Mouse (Mus musculus) thymus, postnatal 25 days (tissue): ENCODE measurements around the gene Dnaic1.

Experiments
- DNase-seq: peaks from one replicate; pipeline ENCODE4 v3.0.0; 2022

Dnaic1 gene

GRCm38 (mm10) chr4:41569411-41569885 lies at the start of gene Dnaic1, which contains the start of gene Fam219a:
Gene Dnaic1, plus strand, starts transcription at chr4:41569775.
Gene Fam219a, minus strand, starts transcription at chr4:41569538.
- DNase-seq = peak; percentile 98

GRCm38 (mm10) chr4:41520641-41521040 lies 48.9 kb upstream of the Dnaic1 start:
- DNase-seq = no peak

- DNase-seq = no peak
Observed at GRCm38 (mm10) chr4:41522136-41522535, 47.4 kb upstream of the Dnaic1 start.

- peak; percentile 23 for DNase-seq
Observed at GRCm38 (mm10) chr4:41522788-41523187, 46.8 kb upstream of the Dnaic1 start.

GRCm38 (mm10) chr4:41523839-41524238 lies 45.7 kb upstream of the Dnaic1 start:
- DNase-seq = no peak

GRCm38 (mm10) chr4:41524829-41525228 lies 44.7 kb upstream of the Dnaic1 start:
- DNase-seq = no peak

GRCm38 (mm10) chr4:41526553-41526952 lies 43.0 kb upstream of the Dnaic1 start:
- DNase-seq = no peak

GRCm38 (mm10) chr4:41527076-41527475 lies 42.5 kb upstream of the Dnaic1 start:
- no peak for DNase-seq

- DNase-seq = no peak
Observed at GRCm38 (mm10) chr4:41527996-41528395, 41.6 kb upstream of the Dnaic1 start.

GRCm38 (mm10) chr4:41532420-41532819 lies 37.2 kb upstream of the Dnaic1 start:
- DNase-seq = peak; percentile 12

- no peak for DNase-seq
Observed at GRCm38 (mm10) chr4:41534866-41535265, 34.7 kb upstream of the Dnaic1 start.

- no peak for DNase-seq
Observed at GRCm38 (mm10) chr4:41542136-41542535, 27.4 kb upstream of the Dnaic1 start.

GRCm38 (mm10) chr4:41545985-41546384 lies 23.6 kb upstream of the Dnaic1 start:
- DNase-seq = no peak

- DNase-seq = no peak
Observed at GRCm38 (mm10) chr4:41547086-41547485, 22.5 kb upstream of the Dnaic1 start.

- peak; percentile 81 for DNase-seq
Observed at GRCm38 (mm10) chr4:41552529-41552928, 17.0 kb upstream of the Dnaic1 start.

- DNase-seq = no peak
Observed at GRCm38 (mm10) chr4:41553116-41553515, 16.5 kb upstream of the Dnaic1 start.

- no peak for DNase-seq
Observed at GRCm38 (mm10) chr4:41554994-41555663, 14.4 kb upstream of the Dnaic1 start.

GRCm38 (mm10) chr4:41556311-41556953 lies 13.1 kb upstream of the Dnaic1 start:
- DNase-seq = no peak

- no peak for DNase-seq
Observed at GRCm38 (mm10) chr4:41557092-41557491, 12.5 kb upstream of the Dnaic1 start.

- DNase-seq = no peak
Observed at GRCm38 (mm10) chr4:41563297-41563696, 6.3 kb upstream of the Dnaic1 start.

GRCm38 (mm10) chr4:41566123-41566522 lies 3.5 kb upstream of the Dnaic1 start:
- DNase-seq = no peak

- no peak for DNase-seq
Observed at GRCm38 (mm10) chr4:41568239-41568638, 1.3 kb upstream of the Dnaic1 start.

- DNase-seq = peak; percentile 47
Observed at GRCm38 (mm10) chr4:41568682-41569410, 729 bp upstream of the Dnaic1 start.

- DNase-seq = no peak
Observed at GRCm38 (mm10) chr4:41571490-41571889, 1.9 kb downstream of the Dnaic1 start.
